Mouse (Mus musculus) midbrain, embryonic 13.5 days (tissue): ENCODE measurements around the gene Snx11. TPM values are rescaled to one million over a fixed set of nuclear protein-coding genes. Genes with fewer than 3 reads are reported as not detected.
A peak's percentile ranks its signal among the peaks of the same experiment; 100 is the strongest.

ENCODE experiments used
- ATAC-seq: fragments of 200-750 bp; cut with Nextera tagmentation; 2 replicates; pipeline ENCODE4 v1.8.0; 2017; ENCODE audit warnings: mild to moderate bottlenecking, moderate TSS enrichment, moderate library complexity
- H3K27ac ChIP-seq: fragments of 300-500 bp; sonication (generic); 2 replicates; pipeline ENCODE4 v1.5.1; 2015; ENCODE audit warnings: inconsistent platforms, mild to moderate bottlenecking, moderate library complexity
- H3K27me3 ChIP-seq: fragments of 300-500 bp; sonication (generic); 2 replicates; pipeline ENCODE4 v1.6.1; 2015; ENCODE audit warnings: mild to moderate bottlenecking, inconsistent platforms
- H3K36me3 ChIP-seq: fragments of 300-500 bp; sonication (generic); 2 replicates; pipeline ENCODE4 v1.6.1; 2015; ENCODE audit warnings: mild to moderate bottlenecking, inconsistent platforms
- H3K4me1 ChIP-seq: fragments of 300-500 bp; sonication (generic); replicated peaks from 2 replicates; pipeline ENCODE4 v1.6.1; 2015; ENCODE audit warnings: inconsistent platforms
- H3K4me2 ChIP-seq: fragments of 300-500 bp; sonication (generic); replicated peaks from 2 replicates; pipeline ENCODE4 v1.6.1; 2015; ENCODE audit warnings: moderate library complexity, mild to moderate bottlenecking, inconsistent platforms
- H3K4me3 ChIP-seq: fragments of 300-500 bp; sonication (generic); replicated peaks from 2 replicates; pipeline ENCODE4 v1.5.1; 2015; ENCODE audit warnings: mild to moderate bottlenecking, inconsistent platforms
- H3K9ac ChIP-seq: fragments of 300-500 bp; sonication (generic); replicated peaks from 2 replicates; pipeline ENCODE4 v1.6.1; 2015; ENCODE audit warnings: mild to moderate bottlenecking, inconsistent platforms
- H3K9me3 ChIP-seq: fragments of 300-500 bp; sonication (generic); 2 replicates; pipeline ENCODE4 v1.6.1; 2016; ENCODE audit warnings: mild to moderate bottlenecking, inconsistent platforms
- WGBS: fragments of 180-500 bp; shearing (Covaris S2); methylation state at CpG from one replicate; pipeline ENCODE4 v1.1.7; 2015; 5-methylcytosine and 5-hydroxymethylcytosine counted together
- polyA plus RNA-seq: library from polyadenylated mRNA; unstranded; fragments of >200 nt; fragmentation: Nextera tagmentation; extraction: Ambion mirVana; gene quantifications from 2 replicates; pipeline ENCODE4 v1.2.1, GENCODE M21; 2015

Snx11 gene
- polyA plus RNA-seq, 1 experiment from 2014 or later: 45.6 TPM

DNA sequence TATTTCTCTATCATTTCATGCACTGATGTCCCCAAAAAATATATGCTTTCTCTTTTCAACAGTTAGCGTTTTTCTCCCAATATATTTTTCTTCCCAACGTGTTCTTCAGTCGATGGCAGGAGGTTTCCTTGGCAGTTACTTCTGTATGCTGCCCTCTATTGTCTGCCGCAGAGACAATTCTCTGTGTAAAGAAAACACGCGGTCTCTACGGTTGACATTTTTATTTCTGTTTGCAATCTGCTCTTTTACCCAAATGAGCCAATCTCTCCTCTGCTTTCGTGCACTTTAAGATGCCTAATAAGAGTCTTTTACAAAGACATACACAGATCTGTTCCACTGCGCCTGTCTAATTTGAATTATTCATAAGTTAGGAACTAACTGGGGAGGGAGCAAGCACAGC, 47.9 kb downstream of the Snx11 start:
- peak overlapping the region; percentile 16; the same call in 1 of the 2 replicates for H3K4me3 ChIP-seq
- WGBS: 31% methylated on average over 9 of the region's 9 CpGs
- H3K4me2 ChIP-seq: peak overlapping the region; percentile 20; the same call in 1 of the 2 replicates
- 0 out of 2 replicates have a peak overlapping the region, but pooled peaks have one; percentile 39 for H3K27ac ChIP-seq
- H3K9me3 ChIP-seq: no peaks in the 10 kb centered on the region
- H3K4me1 ChIP-seq: peaks cover 46% of the 10 kb centered on the region
- H3K36me3 ChIP-seq: no peaks in the 10 kb centered on the region
- no peaks in the 10 kb centered on the region for H3K27me3 ChIP-seq
- H3K9ac ChIP-seq: no peak overlapping the region
- ATAC-seq: no peak

DNA sequence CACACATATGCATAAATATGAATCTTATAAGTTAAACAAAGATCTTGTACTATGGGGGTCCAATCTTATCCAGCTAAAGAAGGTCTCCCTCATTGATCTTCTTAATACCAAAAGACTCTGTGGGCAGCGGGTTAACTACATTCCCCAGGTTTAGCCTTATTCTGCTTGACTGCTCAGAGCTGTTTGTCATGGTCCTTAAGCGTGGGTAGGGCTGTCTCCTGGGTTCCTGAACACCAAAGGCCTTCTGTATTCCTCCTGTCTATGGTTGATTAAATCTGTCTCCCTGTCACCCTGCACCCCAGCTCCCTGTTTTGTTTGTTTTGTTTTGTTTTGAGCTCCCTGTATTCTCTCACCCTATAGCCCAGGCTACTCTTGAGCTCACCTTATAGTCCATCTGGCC, 48.8 kb downstream of the Snx11 start:
- Histone ChIP-seq H3K4me3 (no peak overlapping the region), H3K27me3 (no peaks in the 10 kb centered on the region), H3K27ac (no peak overlapping the region), H3K36me3 (no peaks in the 10 kb centered on the region), H3K4me1 (peaks cover 46% of the 10 kb centered on the region), H3K4me2 (no peak overlapping the region), H3K9me3 (no peaks in the 10 kb centered on the region), H3K9ac (no peak overlapping the region)
- ATAC-seq: no peak
- 42% methylated on average over 2 of the region's 2 CpGs for WGBS

GRCm38 (mm10) chr11:96725833-96726232, 51.5 kb downstream of the Snx11 start:
- no peaks in the 10 kb centered on the region for H3K36me3 ChIP-seq
- no peak overlapping the region for H3K27ac ChIP-seq
- peaks cover 33% of the 10 kb centered on the region for H3K4me1 ChIP-seq
- H3K27me3 ChIP-seq: no peaks in the 10 kb centered on the region
- H3K9me3 ChIP-seq: no peaks in the 10 kb centered on the region
- 88% methylated on average over 1 of the region's 1 CpGs for WGBS
- no peak overlapping the region for H3K4me3 ChIP-seq
- H3K4me2 ChIP-seq: no peak overlapping the region
- no peak for ATAC-seq
- H3K9ac ChIP-seq: no peak overlapping the region

GRCm38 (mm10) chr11:96718609-96719008, 58.8 kb downstream of the Snx11 start:
- Histone ChIP-seq H3K27me3 (no peaks in the 10 kb centered on the region), H3K4me1 (peaks cover 20% of the 10 kb centered on the region), H3K4me2 (no peak overlapping the region), H3K9me3 (no peaks in the 10 kb centered on the region), H3K27ac (no peak overlapping the region), H3K4me3 (no peak overlapping the region), H3K36me3 (no peaks in the 10 kb centered on the region), H3K9ac (no peak overlapping the region)
- 58% methylated on average over 7 of the region's 7 CpGs for WGBS
- no peak for ATAC-seq

Other genes starting within 250 kb of the Snx11 start
- gene Cbx1, start 11.6 kb upstream of the Snx11 start, polyA plus RNA-seq: 130 and 137 TPM in 2 replicates
- gene Nfe2l1, start 52.4 kb upstream of the Snx11 start, polyA plus RNA-seq: 67.8 and 69.0 TPM in 2 replicates
- gene Copz2, start 72.3 kb upstream of the Snx11 start, polyA plus RNA-seq: 14.8 and 19.7 TPM in 2 replicates
- 103 and 104 TPM in 2 replicates for gene Cdk5rap3, start 138.9 kb upstream of the Snx11 start, polyA plus RNA-seq
- gene Prr15l, start 150.5 kb upstream of the Snx11 start, polyA plus RNA-seq: 0.10 TPM in 1 of 2 replicates, not detected in the other
- 18.2 and 18.3 TPM in 2 replicates for gene Pnpo, start 166.4 kb upstream of the Snx11 start, polyA plus RNA-seq
- gene Sp2, start 205.4 kb upstream of the Snx11 start, polyA plus RNA-seq: 18.5 and 19.6 TPM in 2 replicates
- 0.07 and 0.13 TPM in 2 replicates for gene Sp6, start 235.8 kb upstream of the Snx11 start, polyA plus RNA-seq